Mouse (Mus musculus) kidney, embryonic 14.5 days (tissue): ENCODE data around the gene Cyp2d26. TPM values are rescaled to one million over a fixed set of nuclear protein-coding genes. Genes with fewer than 3 reads are reported as not detected.

Experiments
- ATAC-seq: fragments of 200-750 bp; cut with Nextera tagmentation; 2 replicates; pipeline ENCODE4 v1.8.0; 2017; ENCODE audit warnings: moderate number of reproducible peaks, mild to moderate bottlenecking, moderate TSS enrichment, moderate library complexity; ENCODE audit not compliant: low FRiP score, low TSS enrichment
- H3K27ac ChIP-seq: fragments of 300-500 bp; sonication (generic); 2 replicates; pipeline ENCODE4 v1.5.1; 2014; ENCODE audit warnings: low read depth, mild to moderate bottlenecking, low read length, moderate library complexity, mixed read lengths
- H3K27me3 ChIP-seq: fragments of 300-500 bp; sonication (generic); 2 replicates; pipeline ENCODE4 v1.6.1; 2014; ENCODE audit warnings: mild to moderate bottlenecking, low read length; ENCODE audit not compliant: control insufficient read depth, insufficient read depth
- H3K36me3 ChIP-seq: fragments of 300-500 bp; sonication (generic); 2 replicates; pipeline ENCODE4 v1.6.1; 2014; ENCODE audit warnings: low read length, mixed read lengths; ENCODE audit not compliant: control insufficient read depth, insufficient read depth
- H3K4me1 ChIP-seq: fragments of 300-500 bp; sonication (generic); 2 replicates; pipeline ENCODE4 v1.6.1; 2014; ENCODE audit warnings: low read length, mixed read lengths; ENCODE audit not compliant: control insufficient read depth, insufficient read depth
- H3K4me2 ChIP-seq: fragments of 300-500 bp; sonication (generic); replicated peaks from 2 replicates; pipeline ENCODE4 v1.6.1; 2014; ENCODE audit warnings: low read depth, mild to moderate bottlenecking, low read length
- H3K4me3 ChIP-seq: fragments of 300-500 bp; sonication (generic); 2 replicates; pipeline ENCODE4 v1.5.1; 2014; ENCODE audit warnings: mild to moderate bottlenecking, low read length
- H3K9ac ChIP-seq: fragments of 300-500 bp; sonication (generic); 2 replicates; pipeline ENCODE4 v1.6.1; 2014; ENCODE audit warnings: low read depth, mild to moderate bottlenecking, low read length, moderate library complexity
- H3K9me3 ChIP-seq: fragments of 300-500 bp; sonication (generic); 2 replicates; pipeline ENCODE4 v1.6.1; 2016; ENCODE audit warnings: low read length; ENCODE audit not compliant: control insufficient read depth
- WGBS: fragments of 180-500 bp; shearing (Covaris S2); extraction: QIAGEN DNeasy Blood & Tissue Kit; methylation state at CpG from one replicate; pipeline ENCODE4 v1.1.7; 2014; 5-methylcytosine and 5-hydroxymethylcytosine counted together
- polyA plus RNA-seq: library from polyadenylated mRNA; unstranded; fragments of >200 nt; fragmentation: Nextera tagmentation; extraction: Ambion mirVana; gene quantifications from 2 replicates; pipeline ENCODE4 v1.2.1, GENCODE M21; 2014

The Cyp2d26 gene
- polyA plus RNA-seq, 1 experiment from 2014 or later: 4.7 TPM

- Histone ChIP-seq H3K4me2 (no peak overlapping the region), H3K27me3 (no peaks in the 10 kb centered on the region), H3K36me3 (peaks cover 22% of the 10 kb centered on the region; the same call in 1 of the 2 replicates), H3K9me3 (no peaks in the 10 kb centered on the region), H3K9ac (no peak overlapping the region), H3K27ac (no peak overlapping the region), H3K4me1 (no peaks in the 10 kb centered on the region), H3K4me3 (no peak overlapping the region)
- ATAC-seq: no peak
- WGBS: 91% methylated on average over 1 of the region's 1 CpGs
Observed at GRCm38 (mm10) chr15:82810556-82810955, 16.5 kb upstream of the Cyp2d26 start.

GRCm38 (mm10) chr15:82809511-82809910 is 15.4 kb upstream of the Cyp2d26 start:
- H3K36me3 ChIP-seq: peaks cover 22% of the 10 kb centered on the region; the same call in 1 of the 2 replicates
- no peak overlapping the region for H3K4me2 ChIP-seq
- no peaks in the 10 kb centered on the region for H3K27me3 ChIP-seq
- H3K4me1 ChIP-seq: no peaks in the 10 kb centered on the region
- no peaks in the 10 kb centered on the region for H3K9me3 ChIP-seq
- no peak overlapping the region for H3K4me3 ChIP-seq
- no peak overlapping the region for H3K9ac ChIP-seq
- ATAC-seq: no peak
- 84% methylated on average over 6 of the region's 6 CpGs for WGBS
- H3K27ac ChIP-seq: no peak overlapping the region

- Histone ChIP-seq H3K36me3 (peaks cover 16% of the 10 kb centered on the region; the same call in 1 of the 2 replicates), H3K27ac (no peak overlapping the region), H3K27me3 (no peaks in the 10 kb centered on the region), H3K4me2 (no peak overlapping the region), H3K9ac (no peak overlapping the region), H3K4me1 (no peaks in the 10 kb centered on the region), H3K9me3 (no peaks in the 10 kb centered on the region), H3K4me3 (no peak overlapping the region)
- ATAC-seq: no peak
- 71% methylated on average over 5 of the region's 5 CpGs for WGBS
Observed at GRCm38 (mm10) chr15:82806969-82807763, 13.1 kb upstream of the Cyp2d26 start.

- Histone ChIP-seq H3K9ac (no peak overlapping the region), H3K4me2 (no peak overlapping the region), H3K36me3 (peaks cover 5% of the 10 kb centered on the region; the same call in 1 of the 2 replicates), H3K4me3 (no peak overlapping the region), H3K27ac (no peak overlapping the region), H3K9me3 (no peaks in the 10 kb centered on the region), H3K4me1 (no peaks in the 10 kb centered on the region), H3K27me3 (no peaks in the 10 kb centered on the region)
- WGBS: 75% methylated on average over 5 of the region's 5 CpGs
- no peak for ATAC-seq
Observed at GRCm38 (mm10) chr15:82804708-82805639, 10.9 kb upstream of the Cyp2d26 start.

GRCm38 (mm10) chr15:82795936-82796440 is 1.9 kb upstream of the Cyp2d26 start:
- H3K9ac ChIP-seq: no peak overlapping the region
- H3K27ac ChIP-seq: no peak overlapping the region
- no peaks in the 10 kb centered on the region for H3K36me3 ChIP-seq
- no peak overlapping the region for H3K4me3 ChIP-seq
- H3K4me1 ChIP-seq: no peaks in the 10 kb centered on the region
- 82% methylated on average over 3 of the region's 3 CpGs for WGBS
- H3K4me2 ChIP-seq: no peak overlapping the region
- no peak for ATAC-seq
- H3K9me3 ChIP-seq: no peaks in the 10 kb centered on the region
- no peaks in the 10 kb centered on the region for H3K27me3 ChIP-seq

- no peaks in the 10 kb centered on the region for H3K36me3 ChIP-seq
- WGBS: 77% methylated on average over 6 of the region's 6 CpGs
- H3K4me1 ChIP-seq: no peaks in the 10 kb centered on the region
- no peak overlapping the region for H3K4me3 ChIP-seq
- H3K4me2 ChIP-seq: no peak overlapping the region
- ATAC-seq: no peak
- no peak overlapping the region for H3K27ac ChIP-seq
- no peaks in the 10 kb centered on the region for H3K27me3 ChIP-seq
- H3K9me3 ChIP-seq: no peaks in the 10 kb centered on the region
- H3K9ac ChIP-seq: no peak overlapping the region
Observed at GRCm38 (mm10) chr15:82793868-82794267, 226 bp downstream of the Cyp2d26 start.

GRCm38 (mm10) chr15:82793454-82793853 is 640 bp downstream of the Cyp2d26 start:
- WGBS: 96% methylated on average over 1 of the region's 1 CpGs
- no peak overlapping the region for H3K4me2 ChIP-seq
- no peak overlapping the region for H3K27ac ChIP-seq

GRCm38 (mm10) chr15:82792566-82792965 is 1.5 kb downstream of the Cyp2d26 start:
- ATAC-seq: no peak
- no peaks in the 10 kb centered on the region for H3K36me3 ChIP-seq
- 92% methylated on average over 11 of the region's 11 CpGs for WGBS
- no peak overlapping the region for H3K4me3 ChIP-seq
- H3K9me3 ChIP-seq: no peaks in the 10 kb centered on the region
- H3K4me2 ChIP-seq: no peak overlapping the region
- H3K27me3 ChIP-seq: no peaks in the 10 kb centered on the region
- H3K4me1 ChIP-seq: no peaks in the 10 kb centered on the region
- no peak overlapping the region for H3K27ac ChIP-seq
- no peak overlapping the region for H3K9ac ChIP-seq

More at GRCm38 (mm10) chr15:82793454-82793853, 640 bp downstream of the Cyp2d26 start:
- ATAC-seq: no peak
- H3K4me1 ChIP-seq: no peaks in the 10 kb centered on the region
- no peaks in the 10 kb centered on the region for H3K27me3 ChIP-seq
- H3K9me3 ChIP-seq: no peaks in the 10 kb centered on the region
- no peaks in the 10 kb centered on the region for H3K36me3 ChIP-seq
- H3K4me3 ChIP-seq: no peak overlapping the region
- no peak overlapping the region for H3K9ac ChIP-seq
